Mouse (Mus musculus) Muller cell, postnatal 12 days (primary cell): ENCODE measurements around the gene Gm21992.
A peak's percentile ranks its signal among the peaks of the same experiment; 100 is the strongest.

Experiments
- DNase-seq: peaks from one replicate; pipeline ENCODE4 v3.0.0-alpha.2; 2015; ENCODE audit errors: inconsistent ontology term

Gene Gm21992

DNA sequence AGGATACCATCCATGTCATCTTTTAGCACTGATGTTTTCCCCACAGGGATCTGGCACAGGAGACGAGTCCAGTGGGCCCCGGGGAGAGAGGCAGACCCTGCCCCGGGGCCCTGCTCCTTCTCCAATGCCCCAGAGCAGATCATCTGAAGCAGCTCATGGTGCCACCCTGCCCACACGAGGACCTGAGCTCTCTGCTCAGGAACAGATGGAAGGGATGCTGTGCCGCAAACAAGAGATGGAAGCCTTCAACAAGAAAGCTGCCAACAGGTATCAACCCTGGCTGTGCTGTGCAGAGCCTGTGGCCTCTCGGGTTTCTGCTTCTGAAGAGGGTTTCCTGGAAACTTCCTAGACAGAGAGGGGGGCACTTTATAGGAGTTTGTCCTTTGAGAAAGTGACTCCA is 61.4 kb downstream of the Gm21992 start:
- no peak for DNase-seq

DNA sequence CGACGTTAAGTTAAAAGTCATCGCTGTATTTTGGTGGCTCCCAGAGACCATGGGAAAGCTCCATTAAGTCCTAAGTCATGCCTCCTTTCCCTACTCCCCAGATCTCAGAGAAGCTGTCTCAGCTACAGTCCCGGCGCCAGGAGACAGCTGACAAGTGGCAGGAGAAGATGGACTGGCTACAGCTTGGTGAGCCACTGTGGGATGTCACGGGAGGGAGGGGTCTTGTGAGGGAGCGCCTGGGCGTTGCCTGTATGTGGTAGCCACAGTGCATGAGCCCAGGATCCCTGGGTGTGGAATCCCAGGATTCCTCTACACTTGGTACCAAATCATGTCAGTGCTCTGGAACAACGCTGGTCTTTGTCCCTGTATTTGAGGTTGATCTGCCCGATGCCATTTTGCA is 62.9 kb downstream of the Gm21992 start:
- no peak for DNase-seq

DNA sequence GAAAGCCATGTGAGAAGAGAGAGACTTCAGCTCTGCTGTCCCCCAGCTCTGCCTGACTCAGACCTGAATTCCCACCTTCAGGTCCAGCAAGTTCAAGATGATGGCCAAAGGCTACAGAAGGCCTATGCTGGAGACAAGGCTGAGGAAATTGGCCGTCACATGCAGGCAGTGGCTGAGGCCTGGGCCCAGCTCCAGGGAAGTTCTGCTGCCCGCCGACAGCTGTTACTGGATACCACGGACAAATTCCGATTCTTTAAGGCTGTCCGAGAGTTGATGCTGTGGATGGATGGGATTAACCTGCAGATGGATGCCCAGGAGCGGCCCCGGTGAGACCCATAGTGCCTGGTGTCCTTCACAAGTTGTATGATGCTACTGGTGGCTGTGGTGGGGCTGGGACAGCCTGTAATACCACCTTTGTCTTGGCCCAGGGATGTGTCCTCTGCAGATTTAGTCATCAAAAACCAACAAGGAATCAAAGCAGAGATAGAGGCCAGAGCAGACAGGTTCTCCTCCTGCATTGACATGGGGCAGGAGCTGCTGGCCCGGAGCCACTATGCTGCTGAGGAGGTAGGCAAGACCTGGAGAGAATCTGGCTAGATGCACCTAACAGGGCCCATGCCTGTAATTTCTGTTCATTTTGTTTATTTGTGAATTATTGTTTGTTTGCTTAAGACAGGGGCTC is 63.6 kb downstream of the Gm21992 start:
- DNase-seq, result no peak

DNA sequence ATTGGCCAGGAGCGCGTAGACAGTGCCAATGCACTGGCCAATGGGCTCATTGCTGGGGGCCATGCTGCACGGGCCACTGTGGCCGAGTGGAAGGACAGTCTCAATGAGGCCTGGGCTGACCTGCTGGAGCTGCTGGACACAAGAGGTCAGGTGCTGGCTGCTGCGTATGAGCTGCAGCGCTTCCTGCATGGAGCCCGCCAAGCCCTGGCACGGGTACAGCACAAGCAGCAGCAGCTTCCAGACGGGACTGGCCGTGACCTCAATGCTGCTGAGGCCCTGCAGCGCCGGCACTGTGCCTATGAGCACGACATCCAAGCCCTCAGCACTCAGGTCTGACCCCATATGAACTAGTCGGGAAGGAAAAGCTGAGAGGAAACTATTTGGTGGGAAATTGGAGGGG is 64.8 kb downstream of the Gm21992 start:
- DNase-seq, result peak; percentile 39

DNA sequence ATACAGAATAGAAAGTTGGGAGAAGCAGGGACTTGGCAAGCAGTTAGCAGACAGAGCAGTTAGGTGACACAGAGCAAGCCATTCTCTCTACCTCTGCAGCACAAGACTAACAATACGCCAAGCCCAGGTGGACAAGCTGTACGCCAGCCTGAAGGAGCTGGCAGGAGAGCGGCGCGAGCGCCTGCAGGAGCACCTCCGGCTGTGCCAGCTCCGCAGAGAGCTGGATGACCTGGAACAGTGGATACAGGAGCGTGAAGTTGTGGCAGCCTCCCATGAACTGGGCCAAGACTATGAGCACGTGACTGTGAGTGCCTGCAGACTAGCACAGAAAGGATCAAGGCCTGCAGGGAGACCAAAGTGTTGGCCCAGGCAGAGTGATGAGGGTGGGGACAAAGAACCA is 65.7 kb downstream of the Gm21992 start:
- DNase-seq, result no peak

DNA sequence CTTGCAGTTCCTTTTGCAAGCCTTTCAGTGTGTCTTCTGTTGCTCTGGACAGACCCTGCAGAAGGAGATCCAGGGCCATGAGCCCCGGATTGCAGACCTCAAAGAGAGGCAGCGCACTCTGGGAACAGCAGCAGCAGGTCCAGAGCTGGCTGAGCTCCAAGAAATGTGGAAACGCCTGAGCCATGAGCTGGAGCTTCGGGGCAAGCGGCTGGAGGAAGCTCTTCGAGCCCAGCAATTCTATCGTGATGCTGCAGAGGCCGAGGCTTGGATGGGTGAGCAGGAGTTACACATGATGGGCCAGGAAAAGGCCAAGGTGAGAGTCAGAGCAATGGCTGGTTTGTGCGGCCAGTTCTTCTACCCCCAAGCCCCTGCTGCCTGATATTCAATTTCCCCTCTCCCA is 66.4 kb downstream of the Gm21992 start:
- DNase-seq, result peak; percentile 35

DNA sequence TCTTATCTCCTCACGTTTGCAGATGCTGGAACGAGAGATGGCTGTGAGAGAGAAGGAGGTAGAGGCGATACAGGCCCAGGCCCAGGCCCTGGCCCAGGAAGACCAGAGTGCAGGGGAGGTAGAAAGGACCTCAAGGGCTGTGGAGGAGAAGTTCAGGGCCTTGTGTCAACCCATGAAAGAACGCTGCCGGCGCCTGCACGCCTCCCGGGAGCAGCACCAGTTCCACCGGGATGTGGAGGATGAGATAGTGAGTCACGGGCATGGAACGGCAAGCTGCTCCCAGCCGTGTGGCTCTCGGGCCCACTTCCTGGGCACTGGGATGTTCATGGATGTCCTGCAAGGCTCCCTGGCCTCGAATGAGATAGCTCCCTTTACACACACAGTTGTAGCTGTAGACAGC is 67.4 kb downstream of the Gm21992 start:
- DNase-seq, result no peak

DNA sequence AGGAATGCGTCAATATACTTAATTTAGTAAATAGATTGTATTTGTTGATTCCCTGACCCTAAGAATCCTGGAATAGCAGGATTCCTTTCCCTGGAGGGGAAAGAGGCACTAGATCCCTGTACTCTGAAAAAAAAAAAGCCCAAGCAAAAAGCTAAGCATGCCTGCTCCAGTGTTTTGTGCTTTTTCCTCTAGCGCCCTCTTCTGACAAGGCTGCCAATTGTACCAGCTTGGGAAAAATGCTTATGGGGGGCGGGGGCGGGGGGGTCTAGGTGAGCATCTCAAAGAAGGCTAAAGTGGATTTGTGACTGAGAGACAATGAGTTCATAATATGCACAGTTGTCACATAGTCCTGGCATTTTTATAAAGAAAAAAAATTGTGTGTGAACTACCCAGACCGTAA is 67.9 kb downstream of the Gm21992 start:
- peak; percentile 33 for DNase-seq

DNA sequence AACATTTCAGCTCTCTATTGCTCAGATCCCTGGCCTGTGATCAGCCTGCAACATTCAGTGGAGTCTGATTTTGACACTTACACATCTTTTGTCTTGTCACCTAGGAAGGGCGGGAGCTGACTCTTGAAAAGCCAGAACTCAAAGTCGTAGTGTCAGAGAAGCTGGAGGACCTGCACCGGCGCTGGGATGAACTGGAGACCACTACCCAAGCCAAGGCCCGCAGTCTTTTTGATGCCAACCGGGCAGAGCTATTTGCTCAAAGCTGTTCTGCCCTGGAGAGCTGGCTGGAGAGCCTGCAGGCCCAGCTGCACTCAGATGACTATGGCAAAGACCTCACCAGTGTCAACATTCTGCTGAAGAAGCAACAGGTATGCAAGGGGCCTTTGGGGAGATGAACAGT is 69.2 kb downstream of the Gm21992 start:
- no peak for DNase-seq

DNA sequence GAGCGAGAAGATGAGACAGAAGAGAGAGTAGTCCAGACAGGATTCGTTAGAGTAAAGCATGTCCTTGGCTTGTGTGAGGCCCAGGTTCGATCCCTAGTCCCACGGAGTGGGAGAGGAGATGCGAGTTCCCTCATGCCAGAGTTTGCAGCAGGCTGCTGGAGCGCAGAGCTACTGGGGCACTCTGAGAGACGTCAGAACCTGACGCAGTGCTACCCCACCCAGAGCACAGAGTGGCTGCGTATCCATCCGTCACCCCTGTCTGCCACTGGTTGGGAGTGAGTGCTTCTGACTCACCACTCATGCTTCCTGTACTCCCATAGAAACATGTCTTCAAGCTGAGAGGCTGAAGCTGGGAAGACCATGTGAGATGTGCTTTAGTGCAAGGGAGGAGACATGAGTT is 69.9 kb downstream of the Gm21992 start:
- no peak for DNase-seq

DNA sequence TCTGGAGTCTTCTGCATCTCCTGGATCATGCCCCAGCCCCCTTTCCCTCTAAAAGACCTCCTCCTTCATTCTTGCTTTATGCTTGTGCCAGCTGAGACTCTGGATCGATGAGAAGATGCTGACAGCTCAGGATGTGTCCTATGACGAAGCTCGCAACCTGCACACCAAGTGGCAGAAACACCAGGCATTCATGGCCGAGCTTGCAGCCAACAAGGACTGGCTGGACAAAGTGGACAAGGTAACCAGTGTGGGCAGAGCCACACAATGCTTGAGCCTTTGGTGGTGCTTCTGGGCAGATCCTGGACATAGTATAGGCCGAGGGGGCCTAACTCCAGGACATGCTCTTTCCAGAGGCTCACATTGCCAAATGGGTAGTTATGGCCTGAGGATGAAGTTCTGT is 71.7 kb downstream of the Gm21992 start:
- DNase-seq, result no peak

DNA sequence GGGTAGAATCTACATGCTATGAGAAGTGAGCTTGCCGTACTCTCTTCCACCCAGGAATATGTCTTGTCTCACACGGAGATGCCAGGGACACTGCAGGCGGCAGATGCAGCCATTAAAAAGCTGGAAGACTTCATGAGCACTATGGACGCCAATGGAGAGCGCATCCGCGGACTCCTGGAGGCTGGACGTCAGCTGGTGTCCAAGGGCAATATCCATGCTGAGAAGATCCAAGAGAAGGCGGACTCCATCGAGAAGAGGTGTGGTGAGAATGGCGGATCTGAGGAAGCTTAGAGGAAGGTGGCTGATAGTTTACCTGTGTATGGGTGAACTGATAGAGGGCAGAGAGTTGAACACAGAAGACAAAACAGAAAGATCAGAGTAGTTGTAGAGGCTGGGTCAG is 72.4 kb downstream of the Gm21992 start:
- no peak for DNase-seq

DNA sequence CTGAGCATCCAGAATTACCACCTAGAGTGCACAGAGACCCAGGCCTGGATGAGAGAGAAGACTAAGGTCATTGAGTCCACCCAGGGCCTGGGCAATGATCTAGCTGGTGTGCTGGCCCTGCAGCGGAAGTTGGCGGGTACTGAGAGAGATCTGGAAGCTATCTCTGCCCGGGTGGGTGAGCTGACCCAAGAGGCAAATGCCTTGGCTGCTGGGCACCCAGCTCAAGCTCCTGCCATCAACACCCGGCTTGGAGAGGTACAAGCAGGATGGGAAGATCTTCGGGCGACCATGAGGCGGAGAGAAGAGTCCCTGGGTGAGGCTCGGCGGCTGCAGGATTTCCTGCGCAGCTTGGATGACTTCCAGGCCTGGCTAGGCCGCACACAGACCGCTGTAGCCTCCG is 73.5 kb downstream of the Gm21992 start:
- DNase-seq, result no peak

DNA sequence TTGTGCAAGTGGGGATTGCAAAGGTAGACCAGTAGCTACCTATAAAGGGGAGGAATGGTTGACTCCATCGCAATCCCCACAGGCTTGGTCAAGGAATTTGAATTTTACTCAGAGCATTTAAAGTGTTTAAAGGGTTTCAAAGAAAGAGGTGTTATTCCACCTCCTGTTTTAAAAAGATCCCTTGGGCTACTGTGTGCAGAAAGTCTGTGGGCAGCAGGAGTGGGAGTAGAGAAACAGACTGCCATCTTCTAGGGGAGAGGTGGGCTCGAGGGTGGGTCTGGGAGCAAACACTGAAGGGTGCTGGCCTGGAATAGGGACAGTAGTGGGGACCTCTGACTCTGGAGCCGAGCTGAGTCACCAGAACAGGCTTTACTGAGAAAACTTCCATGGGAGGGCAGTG is 78.4 kb downstream of the Gm21992 start:
- no peak for DNase-seq

DNA sequence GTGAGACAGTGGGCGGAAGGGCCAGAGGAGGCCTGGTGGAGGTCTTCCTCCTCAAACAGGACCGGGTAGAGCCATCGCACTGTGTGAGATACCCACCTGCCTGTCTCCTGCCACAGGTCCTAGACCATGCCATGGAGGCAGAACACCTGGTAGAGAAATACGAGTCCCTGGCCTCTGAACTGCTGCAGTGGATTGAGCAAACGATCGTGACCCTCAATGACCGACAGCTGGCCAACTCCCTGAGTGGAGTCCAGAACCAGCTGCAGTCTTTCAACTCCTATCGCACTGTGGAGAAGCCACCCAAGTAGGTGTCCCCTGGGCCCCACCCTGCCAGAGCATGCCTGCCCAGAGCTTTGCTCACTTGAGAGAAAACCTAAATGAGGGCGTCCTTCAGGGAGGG is 82.2 kb downstream of the Gm21992 start:
- DNase-seq, result no peak

DNA sequence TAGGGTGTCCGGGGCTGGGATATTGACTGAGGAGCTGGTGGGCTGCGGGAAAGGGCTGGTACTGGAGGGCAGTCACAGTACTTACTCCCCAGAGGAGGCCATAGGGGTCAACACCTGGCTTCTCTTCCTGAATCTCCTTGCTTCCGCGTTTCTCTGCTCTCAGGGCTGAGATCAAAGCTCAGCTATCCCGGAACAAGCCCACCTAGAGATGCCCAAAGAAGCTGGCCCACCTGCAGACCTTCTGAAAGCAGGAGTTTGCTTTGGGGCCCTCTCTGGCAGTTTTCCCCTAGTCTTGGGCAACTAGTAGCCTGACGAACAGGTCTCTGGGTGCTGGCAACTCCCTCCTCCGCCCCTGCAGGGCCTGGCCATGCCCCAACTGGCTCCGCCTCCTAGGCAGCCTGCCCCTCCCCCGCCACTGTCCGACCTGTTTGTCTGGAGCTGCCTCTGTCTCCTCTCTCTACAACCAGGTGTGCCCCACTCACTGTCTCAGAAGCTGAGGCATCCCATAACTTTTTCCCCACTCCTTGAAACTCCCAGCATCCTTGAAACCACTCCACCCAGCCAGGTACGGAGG is 90.7 kb downstream of the Gm21992 start:
- no peak for DNase-seq

DNA sequence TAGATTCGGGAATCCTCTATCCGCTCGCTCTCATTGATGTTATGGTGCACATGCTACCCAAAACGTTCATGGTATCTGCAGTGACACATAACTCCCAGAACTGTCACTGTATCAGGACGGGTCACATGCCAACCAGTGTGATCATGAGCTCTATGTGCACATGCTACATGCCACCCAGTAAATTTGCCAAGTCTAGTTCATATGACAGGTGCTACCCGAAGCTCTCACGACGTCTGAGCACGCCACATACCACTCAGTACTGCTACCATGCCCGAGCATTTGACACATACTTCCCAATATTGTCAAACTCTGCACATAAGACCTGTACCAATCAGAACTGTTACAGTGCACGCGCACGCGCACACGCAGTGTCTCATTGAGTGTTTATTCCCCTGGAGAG is 91.3 kb downstream of the Gm21992 start:
- DNase-seq, result no peak

DNA sequence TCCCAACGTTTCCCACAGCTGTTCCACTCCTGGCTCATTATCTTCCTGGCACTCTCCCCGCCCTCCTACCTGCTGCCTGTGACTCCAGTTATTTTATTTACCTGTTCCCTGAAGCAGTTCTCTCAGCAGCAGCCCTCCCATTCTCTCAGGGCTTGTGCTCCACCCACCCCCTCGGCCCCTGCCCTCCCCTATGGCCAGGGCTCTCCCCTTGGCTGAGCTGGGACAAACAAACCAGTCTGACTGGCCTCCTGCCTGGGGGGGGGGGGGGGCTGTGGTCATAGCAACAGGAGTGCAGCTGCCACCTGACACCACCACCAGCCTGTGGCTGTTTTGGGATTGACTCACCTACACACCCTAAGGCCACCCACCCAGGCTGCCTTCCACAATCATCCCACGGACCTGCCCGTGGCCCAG is 92.1 kb downstream of the Gm21992 start:
- peak; percentile 77 for DNase-seq

DNA sequence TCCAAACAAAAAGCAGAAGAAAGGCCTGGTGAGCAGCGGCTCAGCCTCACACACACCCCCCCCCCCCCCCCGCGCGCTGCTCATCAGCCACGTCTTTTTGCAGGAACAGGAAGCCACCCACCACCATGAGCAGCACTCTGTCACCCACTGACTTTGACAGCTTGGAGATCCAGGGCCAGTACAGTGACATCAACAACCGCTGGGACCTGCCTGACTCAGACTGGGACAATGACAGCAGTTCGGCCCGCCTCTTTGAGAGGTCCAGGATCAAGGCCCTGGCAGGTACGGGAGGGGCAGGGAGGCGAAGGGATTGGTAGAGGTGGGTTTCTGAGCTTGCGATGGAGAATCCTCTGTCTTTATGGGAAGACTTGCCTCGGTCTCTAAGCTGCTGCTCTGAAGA is 92.7 kb downstream of the Gm21992 start:
- DNase-seq, result no peak

DNA sequence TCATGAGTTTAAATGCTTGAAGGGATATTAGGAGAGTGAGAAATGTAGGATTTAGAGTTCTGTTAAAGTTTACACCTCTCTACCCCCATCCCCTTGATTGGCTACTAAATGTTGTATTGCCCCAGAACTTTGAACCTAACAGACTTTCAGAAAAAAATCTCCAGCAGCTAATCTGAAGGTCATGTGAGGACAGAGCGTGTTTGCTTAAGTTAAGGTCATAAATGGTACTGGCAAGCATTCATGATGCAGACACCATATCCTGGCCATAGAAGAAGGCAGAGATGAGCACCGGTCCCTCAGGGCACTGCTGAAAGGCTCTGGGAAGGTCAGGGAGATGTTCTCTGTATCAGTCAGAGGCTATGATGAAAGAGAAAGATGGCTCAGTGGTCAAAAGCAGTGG is 94.1 kb downstream of the Gm21992 start:
- no peak for DNase-seq

DNA sequence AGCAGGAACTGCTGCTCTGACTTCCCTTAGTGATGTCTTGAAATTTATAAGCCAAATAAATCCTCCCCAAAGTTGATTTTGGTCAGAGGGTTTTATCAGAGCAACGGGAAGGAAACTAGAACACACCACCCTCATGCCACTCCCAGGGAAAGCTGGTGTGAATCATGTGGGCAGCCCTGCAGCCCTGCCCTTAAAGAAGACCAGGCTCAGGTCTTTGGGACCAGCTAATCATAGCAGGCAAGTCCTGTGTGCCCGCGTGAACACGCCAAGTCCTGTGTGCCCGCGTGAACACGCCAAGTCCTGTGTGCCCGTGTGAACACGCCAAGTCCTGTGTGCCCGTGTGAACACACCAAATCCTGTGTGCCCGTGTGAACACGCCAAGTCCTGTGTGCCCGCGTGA is 94.7 kb downstream of the Gm21992 start:
- DNase-seq, result no peak

DNA sequence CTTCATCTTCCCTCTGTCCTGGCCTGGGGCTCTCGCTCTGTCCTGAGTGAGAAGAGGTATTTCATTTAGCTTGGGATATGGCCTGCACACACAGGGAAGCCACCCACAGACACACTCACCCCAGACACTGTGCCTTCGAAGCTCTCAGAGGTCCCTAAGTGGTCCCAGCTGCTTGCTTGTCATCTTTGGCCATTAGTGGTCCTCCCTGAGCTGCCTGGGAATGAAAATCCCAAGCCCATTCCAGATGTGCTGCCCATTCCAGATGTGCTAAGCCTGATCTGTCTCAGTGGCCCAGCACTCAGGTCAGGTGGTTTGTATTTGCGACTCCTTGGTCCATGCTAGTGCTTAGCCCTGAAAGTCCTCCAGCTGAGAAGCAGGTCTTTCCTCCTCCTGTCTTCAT is 97.5 kb downstream of the Gm21992 start:
- no peak for DNase-seq

DNA sequence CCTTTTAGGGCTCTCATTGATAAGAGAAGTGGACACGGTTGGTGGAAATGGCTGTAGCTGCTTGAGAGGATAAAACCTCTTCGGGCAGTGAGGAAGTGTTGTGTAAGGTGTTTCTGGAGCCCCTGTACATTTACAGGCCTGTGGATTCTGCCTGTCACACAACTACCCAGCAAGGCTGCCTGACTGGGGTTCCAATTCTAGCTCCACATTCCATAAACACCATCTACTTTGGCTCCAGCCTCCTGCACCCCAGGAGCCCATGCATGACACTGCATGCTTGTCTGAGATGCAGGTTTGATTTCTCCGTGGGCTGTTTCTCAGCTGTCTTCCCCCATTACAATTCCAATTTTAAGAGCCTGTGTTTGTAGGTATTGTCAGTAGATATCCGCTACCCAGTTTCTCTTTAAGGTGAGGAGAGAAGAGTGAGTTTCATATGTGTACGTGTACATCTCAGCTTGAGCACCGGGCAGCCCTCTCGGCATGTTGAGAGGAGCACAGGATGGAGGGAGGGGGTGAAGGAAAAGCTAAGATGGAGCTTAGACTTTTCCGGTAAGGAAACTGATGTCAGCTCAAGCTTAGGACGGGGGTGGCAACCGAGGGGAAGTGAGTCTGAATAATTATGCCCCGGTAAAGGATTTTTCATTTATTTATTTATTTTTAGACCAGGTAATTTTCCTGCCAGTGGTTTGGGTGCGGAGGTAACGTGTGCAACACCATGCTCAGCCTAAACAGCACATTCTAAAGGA is 98.5 kb downstream of the Gm21992 start:
- no peak for DNase-seq
